Mouse (Mus musculus) thymus, adult 2 months (tissue): Measurements from ENCODE around the gene Tmem259.

Source experiments
- CTCF ChIP-seq: fragments of 200-500 bp; IDR thresholded peaks from 2 replicates; pipeline ENCODE4 v1.5.1; 2012; ENCODE audit warnings: mild to moderate bottlenecking, control low read depth, low read length, moderate library complexity, borderline replicate concordance; ENCODE audit not compliant: control insufficient read depth, poor library complexity, insufficient read depth; ENCODE audit errors: extremely low read depth
- POLR2A ChIP-seq: fragments of 200-500 bp; IDR thresholded peaks from 2 replicates; pipeline ENCODE4 v1.6.1; 2012; ENCODE audit warnings: mild to moderate bottlenecking, low read length, control low read depth, moderate library complexity; ENCODE audit not compliant: control insufficient read depth, poor library complexity, insufficient read depth; ENCODE audit errors: extremely low read depth

GRCm38 (mm10) chr10:80025889-80026288, 41.8 kb upstream of the Tmem259 start:
- TF ChIP-seq CTCF (no peak), POLR2A (no peak)
